7 mouse cellular contexts compared by ENCODE assay signal in genomic region chr8:121651308-121651873, GRCm38 (mm10). TPM values are rescaled to one million over a fixed set of nuclear protein-coding genes. Genes with fewer than 3 reads are reported as not detected.
A peak's percentile ranks its signal among the peaks of the same experiment; 100 is the strongest.
DNase-seq lines count a peak whose midpoint lies in the region; ATAC-seq and TF ChIP-seq lines count a peak whose summit lies in the region.

No protein-coding gene starts in this region.

- ATAC-seq in lung, embryonic 14.5 days (ENCODE audit: insufficient read depth) = no peak
- ATAC-seq in embryonic facial prominence, embryonic 12.5 days (ENCODE audit: insufficient number of reproducible peaks, insufficient read depth, low FRiP score, low TSS enrichment) = no peak
- ATAC-seq in hindbrain, embryonic 11.5 days (ENCODE audit: low FRiP score) = no peak
- ATAC-seq in midbrain, embryonic 13.5 days = no peak

- peak overlapping the region; percentile 86 for H3K9ac ChIP-seq in lung, embryonic 14.5 days
- H3K9ac ChIP-seq in embryonic facial prominence, embryonic 12.5 days = peak overlapping the region; percentile 80
- H3K9ac ChIP-seq in hindbrain, embryonic 11.5 days (ENCODE audit: low read depth, low read length) = peak overlapping the region; percentile 88
- peak overlapping the region; percentile 95 for H3K9ac ChIP-seq in midbrain, embryonic 13.5 days (replicated peaks)

- H3K4me2 ChIP-seq in lung, embryonic 14.5 days = peak overlapping the region; percentile 98
- peak overlapping the region; percentile 98 for H3K4me2 ChIP-seq in embryonic facial prominence, embryonic 12.5 days (replicated peaks)
- H3K4me2 ChIP-seq in hindbrain, embryonic 11.5 days (replicated peaks; ENCODE audit: low read depth, low read length) = peak overlapping the region; percentile 89
- peak overlapping the region; percentile 94 for H3K4me2 ChIP-seq in midbrain, embryonic 13.5 days (replicated peaks)

- H3K4me1 ChIP-seq in lung, embryonic 14.5 days (ENCODE audit: insufficient read depth) = peaks cover 27% of the 10 kb centered on the region
- peaks cover 46% of the 10 kb centered on the region for H3K4me1 ChIP-seq in embryonic facial prominence, embryonic 12.5 days
- H3K4me1 ChIP-seq in hindbrain, embryonic 11.5 days (replicated peaks; ENCODE audit: control insufficient read depth, insufficient read depth, low read length) = peaks cover 30% of the 10 kb centered on the region
- H3K4me1 ChIP-seq in midbrain, embryonic 13.5 days (replicated peaks) = peaks cover 71% of the 10 kb centered on the region

- peak overlapping the region; percentile 77 for H3K4me3 ChIP-seq in lung, embryonic 14.5 days (ENCODE audit: low read depth, low read length)
- H3K4me3 ChIP-seq in embryonic facial prominence, embryonic 12.5 days = peak overlapping the region; percentile 87
- peak overlapping the region; percentile 83 for H3K4me3 ChIP-seq in hindbrain, embryonic 11.5 days (ENCODE audit: low read depth, low read length)
- H3K4me3 ChIP-seq in midbrain, embryonic 13.5 days (replicated peaks) = peak overlapping the region; percentile 97

- H3K27me3 ChIP-seq in lung, embryonic 14.5 days (ENCODE audit: insufficient read depth, low read length) = no peaks in the 10 kb centered on the region
- no peaks in the 10 kb centered on the region for H3K27me3 ChIP-seq in embryonic facial prominence, embryonic 12.5 days
- H3K27me3 ChIP-seq in hindbrain, embryonic 11.5 days (ENCODE audit: control insufficient read depth, insufficient read depth, low read length) = no peaks in the 10 kb centered on the region
- H3K27me3 ChIP-seq in midbrain, embryonic 13.5 days = no peaks in the 10 kb centered on the region

- 10% methylated on average over 42 of the region's 47 CpGs for WGBS in lung, embryonic 14.5 days
- WGBS in embryonic facial prominence, embryonic 12.5 days = 9% methylated on average over 47 of the region's 47 CpGs
- WGBS in hindbrain, embryonic 11.5 days = 14% methylated on average over 45 of the region's 47 CpGs
- 8% methylated on average over 46 of the region's 47 CpGs for WGBS in midbrain, embryonic 13.5 days

- peak overlapping the region; percentile 36; the same call in 1 of the 2 replicates for H3K27ac ChIP-seq in lung, embryonic 14.5 days (ENCODE audit: low read depth)
- no peak overlapping the region for H3K27ac ChIP-seq in embryonic facial prominence, embryonic 12.5 days
- H3K27ac ChIP-seq in hindbrain, embryonic 11.5 days (ENCODE audit: low read depth, low read length) = no peak overlapping the region
- peak overlapping the region; percentile 69 for H3K27ac ChIP-seq in midbrain, embryonic 13.5 days

- H3K9me3 ChIP-seq in lung, embryonic 14.5 days (ENCODE audit: low read depth, low read length) = no peaks in the 10 kb centered on the region
- H3K9me3 ChIP-seq in embryonic facial prominence, embryonic 12.5 days = no peaks in the 10 kb centered on the region
- H3K9me3 ChIP-seq in hindbrain, embryonic 11.5 days (ENCODE audit: control insufficient read depth, low read length) = no peaks in the 10 kb centered on the region
- no peaks in the 10 kb centered on the region for H3K9me3 ChIP-seq in midbrain, embryonic 13.5 days

- DNase-seq in lung, embryonic 14.5 days = peak; percentile 36
- no peak for DNase-seq in lung, postnatal 25 days (ENCODE audit: low spot score)
- DNase-seq in hindbrain, embryonic 11.5 days (ENCODE audit: low spot score) = peak; percentile 22
- no peak for DNase-seq in spleen, postnatal 4 days (ENCODE audit: low spot score in 2 of 2)
- DNase-seq in thymus, postnatal 0 days (ENCODE audit: low spot score) = no peak

- TF ChIP-seq CTCF in lung, embryonic 14.5 days (IDR thresholded peaks at IDR 0.05; ENCODE audit: low read depth) = no peak

- 0 out of 2 replicates have a peak, but pooled peaks cover 17% of the 10 kb centered on the region for H3K36me3 ChIP-seq in lung, embryonic 14.5 days (ENCODE audit: insufficient read depth)
- 0 out of 2 replicates have a peak, but pooled peaks cover 7% of the 10 kb centered on the region for H3K36me3 ChIP-seq in embryonic facial prominence, embryonic 12.5 days
- H3K36me3 ChIP-seq in hindbrain, embryonic 11.5 days (ENCODE audit: control insufficient read depth, insufficient read depth, low read length) = no peaks in the 10 kb centered on the region
- H3K36me3 ChIP-seq in midbrain, embryonic 13.5 days = peaks cover 3% of the 10 kb centered on the region; the same call in 1 of the 2 replicates

RNA-seq across cellular contexts. Expression of gene Zcchc14, which starts 1.3 kb away (rescaled TPM):
- 23.0 and 25.0 TPM in 2 replicates for polyA plus RNA-seq in lung, embryonic 14.5 days (2014; fragmentation: Nextera tagmentation; extraction: Ambion mirVana)
- 20.0 and 21.2 TPM in 2 replicates for polyA plus RNA-seq in embryonic facial prominence, embryonic 12.5 days (2016; fragmentation: Nextera tagmentation; extraction: Ambion mirVana)
- polyA plus RNA-seq in hindbrain, embryonic 11.5 days (2014; fragmentation: Nextera tagmentation; extraction: Ambion mirVana) = 25.8 and 30.4 TPM in 2 replicates
- polyA plus RNA-seq in midbrain, embryonic 13.5 days (2015; fragmentation: Nextera tagmentation; extraction: Ambion mirVana) = 27.6 and 29.5 TPM in 2 replicates
- polyA plus RNA-seq in thymus, postnatal 0 days (2015; fragmentation: Nextera tagmentation; extraction: Ambion mirVana) = 1.5 and 1.8 TPM in 2 replicates

Comparison
In these comparisons a context has a peak if more than half of its experiments do, and no peak if none do; other contexts are left out.
1. DNase-seq: peak in lung, embryonic 14.5 days (single experiment) and hindbrain, embryonic 11.5 days (single experiment); none in lung, postnatal 25 days (single experiment), spleen, postnatal 4 days (0 of 2) and thymus, postnatal 0 days (single experiment).
2. H3K27ac ChIP-seq: peak in lung, embryonic 14.5 days (single experiment) and midbrain, embryonic 13.5 days (single experiment); none in embryonic facial prominence, embryonic 12.5 days (single experiment) and hindbrain, embryonic 11.5 days (single experiment).
3. Peak in every context shown above with its lines, with median percentiles within 50 percentile points of each other: H3K4me2 ChIP-seq, H3K4me3 ChIP-seq and H3K9ac ChIP-seq.